Mouse (Mus musculus): ENCODE measurements around the gene Fscn3.

Fscn3 gene

GRCm38 (mm10) chr6:28486905-28487304 lies 59.3 kb downstream of the Fscn3 start:
- DNase-seq: no peak
